Mouse (Mus musculus) thymus, postnatal 36 days (tissue): ENCODE measurements around the gene Maats1.

Source experiments
- DNase-seq, 2 experiments: peaks; one replicate each; pipeline ENCODE4 v3.0.0; 2022; ENCODE audit warnings: mixed read lengths in 2 of 2

Gene Maats1

DNA sequence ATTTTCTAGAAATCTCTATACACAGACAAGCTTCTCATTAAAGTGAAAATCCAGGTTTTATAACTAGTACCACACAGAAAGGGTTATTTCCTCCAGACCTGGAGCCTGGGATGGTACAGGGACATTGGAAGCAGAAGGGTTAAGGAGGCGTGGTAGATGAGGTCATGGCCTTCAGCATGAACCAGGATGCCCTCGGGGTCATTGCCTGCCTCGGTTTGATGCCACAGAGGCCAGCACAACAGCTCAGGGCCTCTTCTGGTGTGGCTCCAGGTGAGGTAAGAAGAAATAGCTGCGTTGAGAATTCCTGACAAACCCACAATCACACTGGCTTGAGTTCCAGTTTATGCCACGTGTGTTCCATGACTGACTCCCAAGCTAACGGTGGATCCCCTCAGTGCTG is 53.1 kb downstream of the Maats1 start:
- DNase-seq, result no peak

DNA sequence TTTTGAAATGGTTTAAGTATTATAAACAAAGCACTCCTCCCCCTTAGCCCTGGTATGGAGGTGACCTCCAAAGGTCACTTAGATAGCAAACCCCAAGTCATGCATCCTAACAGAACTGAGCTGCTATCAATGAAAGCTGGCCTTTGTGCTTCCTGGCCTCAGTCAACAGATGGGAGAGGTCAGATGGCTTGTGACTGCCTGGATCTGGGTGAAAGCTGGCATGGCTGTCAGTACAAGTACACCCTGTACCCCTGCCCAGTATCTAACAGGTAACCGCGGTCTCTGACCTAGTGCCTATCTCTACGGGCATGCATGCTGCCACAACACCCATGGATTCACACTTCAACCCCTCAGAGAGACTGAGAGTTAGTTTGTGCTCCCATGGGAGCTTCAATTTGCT is 54.2 kb downstream of the Maats1 start:
- DNase-seq, result no peak

DNA sequence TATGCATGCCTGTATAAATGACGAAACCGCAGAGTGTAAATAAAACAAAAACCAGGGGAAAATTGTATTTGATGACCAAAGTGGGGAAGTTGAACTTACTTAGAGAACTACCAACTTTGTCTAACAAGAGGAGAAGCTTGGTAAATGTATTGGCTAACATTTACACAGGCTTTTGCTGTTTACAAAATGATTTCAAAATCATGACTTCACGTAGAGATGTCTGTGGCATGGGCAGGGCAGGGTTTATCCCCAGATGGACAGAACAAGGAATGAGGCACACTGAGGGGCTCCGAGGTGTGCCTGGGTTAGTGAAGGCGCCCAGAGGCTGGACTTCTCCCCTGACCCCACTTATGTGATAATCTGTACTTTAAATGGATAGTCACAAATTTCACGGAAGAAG is 54.6 kb downstream of the Maats1 start:
- DNase-seq, result no peak

DNA sequence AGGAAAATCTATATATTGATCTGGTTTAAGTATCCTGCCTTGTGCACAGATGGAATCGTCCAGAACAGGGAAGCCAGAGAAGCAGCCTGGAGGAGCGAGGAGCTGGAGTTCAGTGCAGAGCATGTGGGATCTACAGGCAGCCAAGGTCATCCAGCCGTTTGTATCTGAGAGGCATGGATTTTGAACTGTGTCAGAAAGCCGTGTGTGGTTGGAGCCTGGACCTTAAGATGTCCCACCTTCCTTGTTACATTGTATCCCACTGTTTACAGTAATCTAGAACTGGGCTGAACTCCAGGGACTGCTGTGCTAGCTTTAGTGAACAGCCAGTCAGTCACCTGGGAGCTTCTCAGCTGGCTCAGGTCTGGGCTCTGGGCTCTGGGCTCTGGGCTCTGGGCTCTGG is 55.4 kb downstream of the Maats1 start:
- no peak for DNase-seq

DNA sequence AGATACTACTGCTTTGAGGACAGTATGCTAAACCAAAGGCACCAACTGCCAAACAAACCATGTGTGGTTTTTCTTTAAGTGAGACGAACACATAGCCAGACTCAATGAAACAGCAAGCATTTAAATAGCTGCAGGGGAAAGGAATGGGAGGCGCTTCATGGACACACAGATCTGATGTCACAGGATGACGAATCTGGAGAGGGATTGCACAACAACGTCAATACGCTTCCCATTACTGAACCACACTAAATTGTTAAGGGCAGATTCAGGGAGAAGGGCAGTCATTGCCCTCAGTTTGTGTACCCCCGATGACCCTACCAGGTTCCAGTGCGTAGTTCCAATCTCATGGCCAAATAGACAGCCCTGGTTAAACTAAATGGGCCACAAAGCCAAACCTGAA is 56.1 kb downstream of the Maats1 start:
- no peak for DNase-seq

DNA sequence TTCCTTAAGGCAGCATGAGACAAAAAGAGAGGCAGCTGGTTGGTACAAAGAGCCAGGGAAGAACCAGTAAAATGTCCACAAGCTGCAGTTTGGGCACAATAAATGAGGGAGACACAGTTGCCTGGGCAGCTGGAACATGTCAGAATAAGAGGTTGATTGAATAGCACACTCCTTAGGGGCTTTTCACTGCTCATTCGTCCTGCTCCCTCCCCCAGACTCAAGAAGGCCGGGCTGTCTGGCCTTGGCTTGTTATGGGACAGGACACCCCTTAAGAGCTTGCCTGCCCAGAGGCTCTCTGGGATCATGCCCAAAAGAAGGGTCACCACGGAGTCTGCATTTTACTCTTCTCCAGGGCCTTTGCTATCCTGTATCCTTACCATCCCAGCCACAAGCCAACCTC is 58.6 kb downstream of the Maats1 start:
- no peak for DNase-seq

DNA sequence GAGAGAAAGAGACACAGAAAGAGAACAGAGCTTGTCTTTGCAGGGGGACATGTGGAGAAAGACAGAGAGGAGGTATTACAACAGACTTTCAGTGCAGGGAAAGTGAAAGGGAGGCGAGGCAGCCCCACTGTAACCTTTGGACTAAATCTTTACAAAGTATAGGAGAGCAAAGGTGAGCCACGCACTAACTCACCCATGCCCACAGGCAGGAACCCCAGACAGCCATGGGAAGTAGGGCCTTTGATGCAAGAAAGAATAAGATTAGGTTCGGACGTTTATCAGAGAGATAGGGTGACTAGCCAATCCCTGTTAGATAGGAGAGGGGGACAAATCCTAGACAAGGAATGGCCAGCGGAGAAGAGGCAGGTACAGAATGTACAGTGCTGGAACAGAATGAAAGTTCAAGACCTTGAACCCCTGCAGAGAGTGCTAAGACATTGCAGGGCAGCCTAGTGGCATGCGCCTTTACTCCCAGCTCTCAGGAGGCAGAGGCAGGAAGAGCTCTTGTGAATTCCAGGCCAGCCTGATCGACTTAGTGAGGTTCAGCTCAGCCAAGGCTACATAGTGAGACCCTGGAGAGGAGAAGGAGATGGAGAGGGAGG is 59.3 kb downstream of the Maats1 start:
- DNase-seq, result no peak

DNA sequence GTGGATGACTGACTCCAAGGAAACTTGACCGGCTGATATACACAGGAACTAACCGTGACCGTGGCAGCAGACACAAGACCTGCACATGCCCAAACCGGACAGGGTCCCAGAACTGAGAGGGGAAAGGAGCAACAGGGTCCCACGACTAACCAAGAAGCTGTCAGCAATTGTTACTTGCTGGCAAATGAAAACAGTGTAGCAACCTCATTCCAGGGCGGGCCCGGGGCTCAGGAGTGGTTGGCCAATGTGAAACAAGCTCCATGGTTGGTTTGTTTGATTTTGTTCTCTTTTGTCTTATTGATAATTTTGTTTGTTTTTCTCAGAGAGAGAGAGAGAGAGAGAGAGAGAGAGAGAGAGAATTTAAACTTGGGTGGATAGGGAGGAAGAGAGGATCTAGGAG is 61.0 kb downstream of the Maats1 start:
- DNase-seq, result no peak

DNA sequence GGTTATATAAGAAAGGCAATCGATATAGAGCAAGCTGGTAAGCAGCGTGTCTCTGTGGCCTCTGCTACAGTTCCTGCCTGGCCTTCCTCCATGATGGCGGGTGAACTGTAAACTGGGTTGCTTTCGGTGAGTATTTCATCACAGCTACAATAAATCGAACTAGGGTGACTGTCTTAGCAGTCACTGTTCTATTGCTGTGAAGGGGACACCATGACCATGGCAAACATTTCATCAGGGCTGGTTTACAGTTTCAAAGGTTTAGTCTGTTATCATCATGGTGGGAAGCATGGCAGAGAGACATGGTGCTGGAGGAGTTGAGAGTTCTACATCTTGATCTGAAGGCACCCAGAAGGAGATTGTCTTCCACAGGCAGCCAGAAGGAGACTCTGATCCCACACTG is 62.1 kb downstream of the Maats1 start:
- no peak for DNase-seq

DNA sequence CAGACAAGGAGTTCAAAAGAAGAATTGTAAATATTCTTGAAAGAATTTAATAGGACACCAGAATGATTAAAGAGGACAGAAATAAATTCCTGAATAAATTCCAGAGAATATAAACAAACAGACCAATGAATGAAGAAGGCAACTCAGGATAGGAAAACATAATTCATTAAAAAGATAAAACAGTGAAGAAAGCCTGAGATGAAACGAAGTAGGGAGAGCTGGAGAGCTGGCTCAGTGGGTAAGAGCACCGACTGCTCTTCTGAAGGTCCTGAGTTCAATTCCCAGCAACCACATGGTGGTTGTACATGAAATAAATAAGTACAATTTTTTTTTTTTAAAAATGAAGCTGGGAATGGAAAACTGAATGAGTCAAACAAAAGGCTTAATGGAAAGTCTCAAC is 67.2 kb downstream of the Maats1 start:
- DNase-seq, result no peak

DNA sequence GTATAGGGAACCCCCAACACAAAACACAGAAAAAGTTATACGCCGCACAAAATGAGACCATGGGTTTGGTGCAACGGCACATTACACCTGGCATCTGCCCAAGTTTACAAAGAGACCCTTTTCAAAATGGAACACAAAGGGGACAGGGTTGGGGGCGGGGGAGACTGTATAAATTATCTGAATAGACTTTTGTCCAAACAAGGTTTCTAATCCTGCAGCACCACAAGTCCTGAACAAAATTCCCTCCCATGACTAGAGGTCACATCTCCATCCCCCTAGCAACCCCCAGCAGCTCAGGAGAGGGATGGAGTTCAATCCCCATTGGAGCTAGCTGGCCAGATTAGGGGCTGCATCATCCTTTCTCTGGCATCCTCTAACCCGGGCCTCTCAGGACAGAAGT is 69.5 kb downstream of the Maats1 start:
- no peak for DNase-seq

DNA sequence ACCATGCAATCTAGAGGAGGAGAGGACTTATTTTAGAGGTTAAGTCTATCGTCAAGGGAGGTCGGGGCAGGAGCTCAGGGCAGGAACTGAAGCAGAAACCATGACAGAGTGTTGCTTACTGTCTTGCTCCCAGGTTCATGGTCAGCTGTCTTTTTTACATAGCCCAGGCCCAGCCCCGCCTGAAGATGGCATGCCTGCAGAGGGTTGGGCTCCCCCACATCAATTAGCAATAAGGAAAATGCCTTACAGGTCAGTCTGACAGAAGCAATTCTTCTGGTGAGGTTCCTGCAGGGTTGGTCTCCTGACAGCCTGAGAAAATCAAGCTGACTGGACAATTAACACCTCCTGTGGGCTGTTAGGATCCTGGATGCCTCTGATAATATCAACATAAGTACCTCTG is 70.3 kb downstream of the Maats1 start:
- DNase-seq, result no peak

DNA sequence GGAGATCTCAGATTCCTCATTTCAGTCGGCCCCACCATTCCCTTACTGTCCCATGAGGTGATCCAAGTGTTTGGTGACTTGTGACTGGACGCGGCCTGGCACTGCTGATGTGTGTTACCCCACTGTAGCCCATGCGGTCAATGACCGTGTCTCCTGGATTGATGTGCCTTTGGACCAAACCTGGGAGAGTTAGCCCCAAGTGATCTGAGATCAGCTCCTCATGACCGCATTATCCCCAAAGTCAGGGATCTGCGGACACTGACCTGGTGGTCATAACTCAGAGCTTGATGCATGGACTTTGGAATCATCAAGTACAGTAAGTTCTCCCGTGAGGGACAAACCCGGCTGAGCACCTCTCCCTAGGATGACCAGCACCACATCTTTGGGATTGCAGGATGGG is 86.0 kb downstream of the Maats1 start:
- DNase-seq, result no peak

DNA sequence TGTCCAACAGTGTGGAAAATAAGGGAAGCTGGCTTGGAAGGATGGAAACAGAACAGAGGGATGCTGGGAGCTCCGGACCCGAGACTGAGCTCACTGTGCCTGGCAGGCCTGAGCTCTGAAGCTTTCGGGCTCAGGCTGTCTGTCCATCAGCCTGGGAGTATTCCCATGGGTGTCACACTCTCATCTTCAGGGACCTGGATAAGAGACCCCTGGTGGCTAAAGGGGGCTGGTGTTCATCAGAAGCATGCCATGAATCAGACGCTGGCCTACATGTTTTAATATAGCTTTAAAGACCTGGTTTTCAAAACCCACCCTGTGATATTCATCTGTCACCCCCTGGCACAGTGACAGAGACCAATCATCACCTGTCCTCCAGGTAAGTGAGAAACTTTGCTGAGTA is 86.8 kb downstream of the Maats1 start:
- DNase-seq, result no peak

DNA sequence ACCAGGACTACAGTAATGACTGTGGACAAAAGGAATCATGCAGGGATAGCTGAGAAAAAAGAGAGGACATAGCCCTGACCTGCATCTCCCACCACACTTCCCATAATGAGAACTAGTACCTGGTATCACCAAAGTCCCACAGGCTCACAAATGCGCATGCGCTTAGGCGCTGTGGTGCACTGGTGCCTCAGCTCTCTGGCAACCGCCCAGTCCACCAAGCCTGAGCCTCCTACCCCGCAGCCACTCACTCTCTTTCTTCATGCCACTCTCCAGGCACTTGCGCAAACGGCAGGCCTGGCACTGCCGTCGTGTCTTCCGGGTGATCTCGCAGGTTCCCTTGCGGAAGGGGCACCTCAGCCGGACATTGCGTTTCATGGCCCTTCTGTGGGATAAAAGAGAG is 87.9 kb downstream of the Maats1 start:
- no peak for DNase-seq

DNA sequence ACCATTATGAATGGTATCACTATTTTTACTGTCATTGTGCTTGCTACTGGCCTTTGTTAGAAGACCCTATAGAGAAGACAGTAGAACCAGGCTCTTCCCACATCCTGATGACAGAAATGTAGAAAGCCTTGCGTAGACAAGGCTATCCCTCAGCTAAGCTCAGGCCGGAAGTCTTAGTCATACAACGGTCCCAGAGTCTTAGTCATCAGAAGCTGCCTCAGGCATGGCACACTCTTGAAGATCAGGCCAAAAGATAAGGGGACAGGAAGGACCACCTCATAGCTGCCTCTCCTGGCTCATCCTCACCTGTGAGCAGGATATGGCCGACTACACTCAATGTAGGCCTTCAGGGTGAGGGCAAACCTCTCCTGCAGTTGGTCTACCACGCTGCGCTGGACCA is 91.5 kb downstream of the Maats1 start:
- DNase-seq, result no peak

DNA sequence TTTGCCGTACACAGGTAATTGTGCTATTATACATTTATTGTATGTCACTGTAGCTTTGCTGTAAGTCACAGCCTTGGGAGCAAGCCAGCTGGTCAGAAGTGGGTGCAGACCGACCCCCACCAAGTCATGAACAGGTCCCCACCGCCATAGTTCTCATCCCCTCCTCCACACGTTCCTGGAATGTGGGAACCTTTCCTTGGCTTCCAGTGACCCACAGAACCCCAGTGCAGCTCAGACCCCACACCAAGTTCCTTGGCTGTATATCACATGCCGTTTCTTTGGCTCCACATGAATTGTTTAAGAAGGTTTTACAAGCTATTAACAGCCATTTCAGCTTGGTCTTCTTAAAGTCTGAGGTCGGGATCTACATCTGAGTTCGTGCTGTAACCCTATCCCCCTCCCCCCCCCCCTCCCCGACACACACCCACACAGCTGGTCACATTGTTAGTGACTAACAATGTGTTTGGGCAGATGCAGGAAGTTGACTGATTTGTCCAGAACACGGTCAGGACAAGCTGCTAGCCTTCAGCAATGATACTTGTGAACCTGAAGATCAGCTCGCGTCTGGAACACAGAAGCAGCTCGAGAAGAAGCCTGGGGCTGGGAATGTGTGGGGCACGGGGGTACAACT is 93.5 kb downstream of the Maats1 start:
- DNase-seq, result no peak
